ENCODE assay signal across 11 mouse cellular contexts in genomic region chr6:144251222-144252170, GRCm38 (mm10).
DNase-seq lines count a peak whose midpoint lies in the region; ATAC-seq and TF ChIP-seq lines count a peak whose summit lies in the region.
"Had no signal": no experiment of that assay in that cellular context is flagged by ENCODE, and none has a peak within 500 bp of the region (broad histone marks: within the 10 kb centered on the region; RNA-seq: fewer than 3 reads in every experiment).

No protein-coding gene starts in this region.

- H3K4me2 ChIP-seq in forebrain, postnatal 0 days (ENCODE audit: low read depth): no peak overlapping the region
- peak overlapping the region; percentile 11; the same call in 1 of the 2 replicates for H3K4me2 ChIP-seq in midbrain, embryonic 11.5 days
- H3K4me2 ChIP-seq: heart, embryonic 12.5 days had no signal

- H3K27ac ChIP-seq in forebrain, postnatal 0 days (ENCODE audit: low read depth, low read length): peak overlapping the region; percentile 42; the same call in 1 of the 2 replicates
- peak overlapping the region; percentile 80 for H3K27ac ChIP-seq in midbrain, embryonic 11.5 days (ENCODE audit: low read depth, low read length)
- H3K27ac ChIP-seq in gastrocnemius, adult 2 months: no peak overlapping the region
- H3K27ac ChIP-seq in heart, adult 2 months: no peak overlapping the region

- WGBS in forebrain, postnatal 0 days: 9% methylated on average over 18 of the region's 18 CpGs
- WGBS in midbrain, embryonic 11.5 days: 8% methylated on average over 18 of the region's 18 CpGs
- WGBS in heart, adult 2 months: 72% methylated on average over 18 of the region's 18 CpGs

- no peaks in the 10 kb centered on the region for H3K9me3 ChIP-seq in forebrain, postnatal 0 days (ENCODE audit: low read length)
- no peaks in the 10 kb centered on the region for H3K9me3 ChIP-seq in midbrain, embryonic 11.5 days (ENCODE audit: control insufficient read depth, low read length)
- H3K9me3 ChIP-seq: heart, embryonic 12.5 days had no signal

- H3K9ac ChIP-seq in forebrain, postnatal 0 days: no peak overlapping the region
- H3K9ac ChIP-seq in midbrain, embryonic 11.5 days (ENCODE audit: low read length): no peak overlapping the region
- no peak overlapping the region for H3K9ac ChIP-seq in heart, adult 2 months (ENCODE audit: low read depth, low read length)
- H3K9ac ChIP-seq: heart, embryonic 12.5 days had no signal

- no peak for TF ChIP-seq POLR2A in heart, adult 2 months (IDR thresholded peaks at IDR 0.05; ENCODE audit: insufficient read depth, low read depth, low read length)

- H3K36me3 ChIP-seq in forebrain, postnatal 0 days (ENCODE audit: insufficient read depth): no peaks in the 10 kb centered on the region
- H3K36me3 ChIP-seq in midbrain, embryonic 11.5 days (ENCODE audit: control insufficient read depth, insufficient read depth, low read length): no peaks in the 10 kb centered on the region
- no peaks in the 10 kb centered on the region for H3K36me3 ChIP-seq in heart, adult 2 months (ENCODE audit: control insufficient read depth, insufficient read depth, low read length)
- H3K36me3 ChIP-seq: heart, embryonic 12.5 days had no signal

- peak; percentile 90 for ATAC-seq in forebrain, postnatal 0 days
- ATAC-seq in midbrain, embryonic 11.5 days (ENCODE audit: low FRiP score): peak; percentile 89

- no peak for TF ChIP-seq CTCF in forebrain, postnatal 0 days (IDR thresholded peaks at IDR 0.05; ENCODE audit: low read depth)
- no peak for TF ChIP-seq CTCF in gastrocnemius, adult 2 months (IDR thresholded peaks at IDR 0.05)
- TF ChIP-seq CTCF in heart, adult 2 months (IDR thresholded peaks at IDR 0.05): no peak

- H3K79me2 ChIP-seq in heart, adult 2 months (replicated peaks; ENCODE audit: control insufficient read depth, insufficient read depth, low read length): no peaks in the 10 kb centered on the region

- no peaks in the 10 kb centered on the region for H3K27me3 ChIP-seq in forebrain, postnatal 0 days (ENCODE audit: insufficient read depth, low read length)
- H3K27me3 ChIP-seq in midbrain, embryonic 11.5 days (ENCODE audit: control insufficient read depth, insufficient read depth, low read length): no peaks in the 10 kb centered on the region
- H3K27me3 ChIP-seq in heart, adult 2 months (ENCODE audit: control insufficient read depth, insufficient read depth, low read length): no peaks in the 10 kb centered on the region
- H3K27me3 ChIP-seq: heart, embryonic 12.5 days had no signal

- DNase-seq in layer of hippocampus, adult 9-10 months (ENCODE audit: low spot score): peak; percentile 5
- DNase-seq in layer of hippocampus, postnatal 25 days (ENCODE audit: extremely low spot score in 1 of 2, low spot score in 1 of 2): no peak
- DNase-seq in forebrain, postnatal 0 days: peak; percentile 80
- peak; percentile 96 for DNase-seq in midbrain, embryonic 11.5 days (ENCODE audit: low spot score, missing footprints)
- DNase-seq in gastrocnemius, adult 2 months: no peak
- no peak for DNase-seq in liver
- DNase-seq in gastrocnemius, adult 18-20 months (ENCODE audit: low spot score): no peak
- DNase-seq in heart, adult 2 months: no peak
- DNase-seq: kidney, adult 18-20 months; lung, postnatal 10 days had no signal

- intact Hi-C loops in gastrocnemius, adult 2 months (cut with DNase I): no loop called here
- intact Hi-C loops in heart, adult 2 months (cut with DNase I): no loop called here

- no peak overlapping the region for H3K4me3 ChIP-seq in forebrain, postnatal 0 days (ENCODE audit: low read depth, low read length)
- H3K4me3 ChIP-seq in midbrain, embryonic 11.5 days (ENCODE audit: low read depth, low read length): no peak overlapping the region
- no peak overlapping the region for H3K4me3 ChIP-seq in gastrocnemius, adult 2 months
- H3K4me3 ChIP-seq in heart, adult 2 months: no peak overlapping the region
- H3K4me3 ChIP-seq: heart, embryonic 12.5 days had no signal

- H3K4me1 ChIP-seq in forebrain, postnatal 0 days (ENCODE audit: insufficient read depth): no peaks in the 10 kb centered on the region
- peaks cover 24% of the 10 kb centered on the region for H3K4me1 ChIP-seq in midbrain, embryonic 11.5 days (ENCODE audit: control insufficient read depth, insufficient read depth, low read length)
- H3K4me1 ChIP-seq in heart, adult 2 months (ENCODE audit: control insufficient read depth, insufficient read depth, low read length): peaks cover under 1% of the 10 kb centered on the region; the same call in 1 of the 2 replicates

- no peak for TF ChIP-seq EP300 in heart, adult 2 months (IDR thresholded peaks at IDR 0.05; ENCODE audit: insufficient read depth, low read depth, low read length)

Comparison
In these comparisons a context has a peak if more than half of its experiments do, and no peak if none do; other contexts are left out.
1. DNase-seq: peak in layer of hippocampus, adult 9-10 months (single experiment), forebrain, postnatal 0 days (single experiment) and midbrain, embryonic 11.5 days (single experiment); none in layer of hippocampus, postnatal 25 days (0 of 2), gastrocnemius, adult 2 months (single experiment), liver (single experiment), gastrocnemius, adult 18-20 months (single experiment) and heart, adult 2 months (0 of 2).
2. H3K27ac ChIP-seq: peak in forebrain, postnatal 0 days (single experiment) and midbrain, embryonic 11.5 days (single experiment); none in gastrocnemius, adult 2 months (single experiment) and heart, adult 2 months (single experiment).